Mouse (Mus musculus): ENCODE data around the gene Nup85.

DNA sequence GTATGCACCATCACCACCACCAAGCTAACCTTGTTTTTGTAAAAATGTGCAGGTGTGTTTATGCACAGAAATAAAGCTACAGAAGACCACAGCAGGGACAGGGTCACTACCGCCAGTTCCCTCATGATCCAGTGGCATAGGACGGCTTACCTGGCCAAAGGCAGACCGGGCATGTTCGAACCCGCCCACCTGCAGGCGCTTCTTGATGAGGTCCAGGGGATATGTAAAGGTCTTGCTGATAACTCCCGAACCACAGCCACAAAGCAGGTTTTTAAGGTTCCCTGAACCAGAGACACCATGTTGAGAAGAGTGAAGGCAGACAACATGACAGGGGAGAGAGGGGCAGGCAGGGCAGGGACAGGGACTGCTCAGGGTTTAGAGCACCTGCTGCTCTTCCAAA lies 52.1 kb downstream of the Nup85 start:
- TF ChIP-seq CTCF (IDR thresholded peaks at IDR 0.05; ENCODE audit: control insufficient read depth, insufficient read depth, low read length) (no peak), POLR2A (IDR thresholded peaks at IDR 0.05; ENCODE audit: borderline replicate concordance, control insufficient read depth, low read depth, low read length) (no peak)
